Mouse (Mus musculus) cerebellum, adult 11 months (tissue): ENCODE measurements around the gene Prelid3b.

Experiments
- DNase-seq: peaks from one replicate; pipeline ENCODE4 v3.0.0; 2022

Prelid3b gene

GRCm38 (mm10) chr2:174459365-174459764 lies 13.5 kb downstream of the Prelid3b start:
- DNase-seq: no peak

- DNase-seq: no peak
Measured at GRCm38 (mm10) chr2:174453681-174454080, 19.2 kb downstream of the Prelid3b start.

DNA sequence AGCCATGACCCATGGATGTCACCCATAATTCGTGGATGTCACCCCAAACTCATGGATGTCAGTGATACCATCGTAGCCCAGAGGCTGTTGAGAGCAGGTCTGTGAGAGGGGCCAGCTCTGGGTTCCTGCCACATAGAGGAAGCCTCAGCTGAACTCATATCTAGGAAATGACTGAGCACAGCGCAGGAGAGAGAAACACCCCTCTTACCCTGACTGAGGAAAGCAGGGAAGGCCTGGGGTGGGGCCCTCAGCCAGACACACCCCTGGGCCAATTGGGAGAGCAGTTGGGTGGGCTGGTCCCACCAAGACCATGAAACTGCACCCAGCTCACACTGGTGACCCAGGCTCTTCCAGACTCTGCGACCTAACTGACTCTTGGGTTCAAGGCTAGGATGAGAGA lies 22.5 kb downstream of the Prelid3b start, which contains the start of gene Tubb1:
TSS of gene Tubb1 (plus strand) at position 343 of the 400 bp plus-strand sequence.
- DNase-seq: no peak

DNA sequence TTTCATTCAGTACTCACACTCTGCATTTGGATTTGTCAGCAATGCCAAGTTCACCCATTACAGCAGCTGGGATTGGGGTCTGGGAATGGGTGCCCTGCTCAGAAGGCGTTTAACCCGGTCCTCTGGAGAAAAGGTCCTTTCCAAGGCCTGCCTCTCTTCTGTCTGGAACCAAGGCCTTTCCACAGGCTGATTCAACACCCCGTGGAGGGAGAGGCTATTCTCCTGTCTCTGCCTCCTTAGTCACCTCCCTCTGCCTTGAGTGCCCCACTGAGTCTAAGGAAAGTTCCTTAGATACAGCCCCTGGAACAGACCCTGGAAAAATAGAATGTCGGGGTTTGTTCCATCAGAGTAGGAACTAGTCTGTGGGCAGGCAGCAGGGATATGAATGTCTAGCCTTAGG lies 24.5 kb downstream of the Prelid3b start:
- DNase-seq: no peak

DNA sequence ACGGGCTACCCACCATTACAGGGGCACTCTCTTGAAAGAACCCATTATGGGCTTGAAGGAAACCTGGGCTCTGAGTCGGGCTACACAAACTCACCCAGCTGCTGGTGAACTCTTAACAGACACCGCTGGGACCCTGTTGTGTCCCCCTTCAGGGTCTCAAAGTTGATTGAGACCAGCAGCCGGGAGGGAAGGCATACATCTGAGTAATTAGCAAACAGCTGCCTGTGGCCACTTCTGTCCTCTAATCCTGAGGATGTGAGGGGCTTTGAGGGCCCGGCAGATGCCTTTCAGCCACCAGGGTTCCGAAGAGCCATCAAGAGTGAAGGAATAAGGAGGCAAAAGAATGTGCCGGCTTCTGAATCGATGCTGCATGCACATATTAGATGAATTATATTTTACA lies 26.0 kb downstream of the Prelid3b start:
- no peak for DNase-seq

- DNase-seq: no peak
Measured at GRCm38 (mm10) chr2:174446492-174446891, 26.4 kb downstream of the Prelid3b start.

GRCm38 (mm10) chr2:174445018-174445417 lies 27.9 kb downstream of the Prelid3b start:
- DNase-seq: no peak

DNA sequence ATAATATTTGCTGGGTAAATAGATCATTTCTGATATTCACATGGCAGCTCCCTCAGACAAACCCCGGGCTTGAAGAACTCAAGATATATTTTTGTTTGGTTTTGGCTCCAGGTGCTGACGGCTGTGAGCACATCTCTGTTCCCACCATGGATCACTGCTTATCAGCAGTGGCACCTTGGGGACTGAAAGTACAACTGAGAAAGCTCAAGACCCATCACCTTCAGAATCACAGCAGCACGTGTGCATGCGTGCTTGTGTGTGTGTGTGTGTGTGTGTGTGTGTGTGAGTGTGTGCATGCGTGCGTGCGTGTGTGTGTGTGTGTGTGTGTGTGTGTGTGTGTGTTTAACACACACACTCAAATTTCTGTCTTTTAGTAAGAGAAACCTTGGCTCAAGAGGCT lies 28.5 kb downstream of the Prelid3b start:
- DNase-seq: no peak

- DNase-seq: no peak
Measured at GRCm38 (mm10) chr2:174443046-174443445, 29.8 kb downstream of the Prelid3b start.

DNA sequence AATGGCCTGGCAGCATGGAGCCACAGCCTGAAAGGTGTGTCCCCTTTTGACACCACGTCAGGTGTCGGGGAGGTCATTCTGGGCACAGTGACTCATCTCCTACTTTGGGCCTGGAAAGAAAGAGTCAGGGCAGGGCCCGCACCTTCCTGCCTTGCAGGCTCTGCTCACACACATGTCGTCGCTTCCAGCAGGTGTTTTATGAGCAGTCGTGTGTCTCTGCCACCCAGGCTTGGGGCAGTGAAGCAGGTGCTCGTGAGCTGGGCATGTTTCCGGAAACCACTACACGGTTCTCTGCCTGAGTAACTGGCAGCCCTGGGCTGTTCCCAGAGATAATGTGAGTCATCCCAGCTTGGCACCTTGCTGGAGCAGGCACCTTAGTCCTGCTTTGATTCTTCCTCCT lies 30.4 kb downstream of the Prelid3b start:
- DNase-seq: no peak

DNA sequence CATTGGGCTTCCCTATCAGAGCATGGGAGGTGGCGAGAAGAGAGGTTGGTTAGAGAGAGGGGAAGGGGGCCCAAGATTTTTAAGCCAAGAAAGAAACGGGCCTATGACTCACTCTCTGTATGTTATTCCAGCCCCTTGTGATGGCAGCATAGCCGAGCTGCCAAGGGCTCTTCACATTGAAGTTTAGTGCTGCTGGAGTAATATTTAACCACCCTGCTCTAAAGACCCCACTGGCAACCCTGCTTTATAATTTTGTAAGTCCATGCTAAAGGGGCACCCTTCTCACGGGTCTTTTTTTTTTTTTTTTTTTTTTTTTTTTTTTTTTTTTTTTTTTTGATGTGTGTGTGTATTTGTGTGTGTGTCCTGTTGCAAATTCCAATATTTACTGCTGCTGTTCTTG lies 31.0 kb downstream of the Prelid3b start:
- DNase-seq: no peak

DNA sequence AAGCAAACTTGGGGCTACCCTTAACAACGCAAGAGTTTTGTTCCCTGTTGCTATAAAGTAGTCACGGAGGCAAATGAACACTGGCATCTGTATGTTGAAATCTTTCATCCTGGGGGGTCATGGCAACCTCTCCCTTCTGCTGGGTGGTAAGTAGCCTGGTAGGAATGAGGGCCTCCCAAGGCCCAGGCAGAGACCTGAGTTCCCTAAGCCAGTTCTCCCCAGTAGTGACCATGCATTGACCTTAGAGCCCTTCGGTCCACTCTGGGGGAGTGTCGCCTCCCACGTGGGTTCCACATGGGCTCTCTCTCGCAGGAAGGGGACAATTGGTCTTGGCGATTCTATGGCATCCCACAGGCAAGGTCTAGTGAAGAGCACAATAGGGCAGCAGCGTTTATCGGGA lies 32.9 kb downstream of the Prelid3b start:
- DNase-seq: no peak

DNA sequence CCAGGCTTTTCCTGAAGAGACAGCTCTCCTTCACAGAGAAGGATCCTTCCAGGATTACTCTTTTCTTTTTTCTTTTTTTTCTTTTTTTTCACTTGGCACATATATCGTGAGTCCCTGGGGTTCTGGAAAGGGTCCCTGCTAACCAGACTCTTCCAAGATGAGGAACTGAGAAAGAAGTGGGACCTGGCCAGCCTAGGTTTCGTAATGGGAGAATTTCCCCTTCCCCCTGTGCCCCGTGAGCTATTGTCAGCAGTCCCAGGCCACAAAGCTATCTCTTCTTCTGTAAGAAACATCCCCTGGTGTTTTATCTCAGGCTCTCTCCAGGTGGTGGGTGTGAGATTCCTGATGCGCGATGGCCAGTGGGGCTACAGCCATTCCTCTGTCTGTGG lies 33.4 kb downstream of the Prelid3b start:
- no peak for DNase-seq

DNA sequence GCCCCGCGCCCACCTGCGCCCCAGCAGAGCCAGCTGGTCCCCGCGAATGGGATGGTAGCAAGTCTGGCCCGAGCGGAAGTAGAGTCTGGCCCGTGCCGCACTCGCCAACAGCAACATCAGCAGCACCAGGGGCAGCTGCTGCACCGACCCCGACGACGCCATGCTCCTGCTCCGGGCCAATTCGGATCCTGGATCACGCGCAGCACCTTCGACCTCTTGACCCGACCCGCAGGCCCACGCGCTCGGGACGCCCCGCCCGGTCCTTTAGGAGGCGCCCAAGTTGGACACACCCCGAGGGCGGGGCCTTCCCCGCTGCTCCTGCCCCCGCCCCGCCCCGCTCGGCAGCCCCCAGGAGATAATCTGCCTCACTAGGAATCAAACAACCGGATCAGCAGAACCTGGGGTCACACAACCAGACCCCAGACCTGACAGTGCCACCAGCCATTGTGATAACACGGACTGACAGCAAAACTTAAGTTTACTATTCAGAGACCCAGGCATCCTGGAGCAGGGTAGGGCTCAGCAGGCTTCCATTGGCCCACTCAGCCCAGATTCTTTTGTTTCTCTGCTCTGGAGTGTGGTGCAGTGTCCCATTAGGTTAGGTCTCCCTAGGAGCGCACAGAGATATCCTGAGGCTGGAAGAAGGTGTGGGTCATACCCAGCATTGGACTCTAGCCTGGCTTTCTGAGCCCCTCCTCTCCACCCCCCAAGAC lies 34.0 kb downstream of the Prelid3b start, which contains the start of gene Ctsz:
TSS of gene Ctsz (minus strand) at position 303 of the 713 bp plus-strand sequence.
- peak; percentile 50 for DNase-seq

GRCm38 (mm10) chr2:174438181-174438580 lies 34.7 kb downstream of the Prelid3b start:
- no peak for DNase-seq

- DNase-seq: no peak
Measured at GRCm38 (mm10) chr2:174437697-174437982, 35.2 kb downstream of the Prelid3b start.

GRCm38 (mm10) chr2:174436916-174437696 lies 35.8 kb downstream of the Prelid3b start:
- no peak for DNase-seq

DNA sequence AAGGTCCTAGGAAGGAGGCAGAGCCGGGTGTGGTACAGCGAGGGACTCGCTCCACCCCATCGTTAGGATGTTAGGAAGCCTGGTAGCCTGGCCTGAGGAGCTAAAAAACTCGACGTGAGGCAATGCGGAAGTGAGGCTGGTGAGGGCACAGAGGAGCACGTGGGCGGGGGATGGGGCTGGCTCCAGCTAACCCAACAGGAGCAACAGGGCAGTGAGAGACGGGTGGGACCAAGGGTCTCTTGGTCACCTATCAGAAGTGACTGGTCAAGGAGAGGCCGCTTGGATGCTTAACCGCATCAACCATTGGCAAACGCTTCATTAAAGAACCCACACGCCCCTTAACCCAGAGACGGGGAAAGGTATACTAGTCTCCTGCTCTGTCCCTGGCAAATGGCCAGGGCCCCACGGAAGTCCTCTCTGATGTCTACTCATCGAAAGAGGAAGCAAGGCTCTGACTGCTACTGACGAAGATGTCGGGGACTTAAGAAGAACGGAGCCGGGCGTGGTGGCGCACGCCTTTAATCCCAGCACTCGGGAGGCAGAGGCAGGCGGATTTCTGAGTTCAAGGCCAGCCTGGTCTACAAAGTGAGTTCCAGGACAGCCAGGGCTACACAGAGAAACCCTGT lies 36.7 kb downstream of the Prelid3b start:
- DNase-seq: no peak

- DNase-seq: no peak
Measured at GRCm38 (mm10) chr2:174434943-174435342, 37.9 kb downstream of the Prelid3b start.

- no peak for DNase-seq
Measured at GRCm38 (mm10) chr2:174428996-174429591, 43.8 kb downstream of the Prelid3b start.

DNA sequence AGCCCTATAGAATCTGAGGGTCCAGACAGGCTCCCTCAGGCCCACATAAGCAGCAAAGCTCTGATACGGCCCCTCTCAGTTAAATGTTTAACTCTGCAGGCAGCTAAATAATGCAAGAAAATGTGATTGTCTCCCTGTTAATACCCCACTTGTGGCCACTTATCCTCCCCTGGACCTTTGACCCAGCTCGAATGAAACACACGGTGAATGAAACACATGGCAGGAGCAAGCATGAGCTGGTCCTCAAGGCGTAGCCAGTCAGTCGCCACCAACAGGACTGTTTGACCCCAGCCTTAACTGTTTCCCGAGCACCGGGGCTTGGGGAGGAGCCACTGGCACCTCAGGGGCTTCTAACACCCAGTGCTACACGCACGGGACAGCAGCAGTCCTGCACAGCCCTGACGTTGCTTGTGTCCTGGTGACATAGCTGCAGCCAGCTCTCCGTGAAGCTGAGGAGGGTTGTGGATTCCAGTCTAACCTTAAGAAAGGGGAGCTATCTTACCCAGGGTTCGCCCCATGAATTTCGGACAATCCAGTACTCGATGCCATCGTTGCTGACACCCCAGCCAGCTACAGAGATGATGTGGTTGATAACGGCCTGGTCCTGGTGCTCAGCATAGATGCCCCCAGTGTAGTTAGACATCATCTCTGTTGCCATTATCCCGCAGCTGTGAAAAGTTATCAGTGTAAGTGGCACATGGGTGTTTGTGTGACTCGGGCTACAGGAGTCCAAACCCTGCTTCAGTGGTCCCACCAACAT lies 44.6 kb downstream of the Prelid3b start:
- no peak for DNase-seq

DNA sequence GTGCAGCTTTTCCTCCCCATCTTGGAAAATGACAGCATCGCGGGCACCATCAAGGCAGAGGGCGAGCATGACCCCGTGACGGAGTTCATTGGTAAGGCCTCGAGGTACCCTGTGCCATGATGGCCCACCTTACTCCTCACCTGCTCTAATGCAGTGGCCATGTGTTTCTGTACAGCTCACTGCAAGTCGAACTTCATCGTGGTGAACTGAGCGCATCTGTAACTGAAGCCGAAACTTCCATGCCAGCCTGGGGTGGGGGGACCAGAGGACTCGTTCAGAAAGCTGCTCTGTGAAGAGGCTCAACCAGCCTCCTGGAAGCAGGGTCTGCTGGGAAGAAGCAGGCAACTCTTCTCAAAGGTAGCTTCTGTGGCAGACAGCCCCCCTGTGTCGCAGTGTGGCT lies 46.0 kb downstream of the Prelid3b start:
- DNase-seq: no peak
